Mouse (Mus musculus): ENCODE results near the gene Tmem274.

Tmem274 gene

DNA sequence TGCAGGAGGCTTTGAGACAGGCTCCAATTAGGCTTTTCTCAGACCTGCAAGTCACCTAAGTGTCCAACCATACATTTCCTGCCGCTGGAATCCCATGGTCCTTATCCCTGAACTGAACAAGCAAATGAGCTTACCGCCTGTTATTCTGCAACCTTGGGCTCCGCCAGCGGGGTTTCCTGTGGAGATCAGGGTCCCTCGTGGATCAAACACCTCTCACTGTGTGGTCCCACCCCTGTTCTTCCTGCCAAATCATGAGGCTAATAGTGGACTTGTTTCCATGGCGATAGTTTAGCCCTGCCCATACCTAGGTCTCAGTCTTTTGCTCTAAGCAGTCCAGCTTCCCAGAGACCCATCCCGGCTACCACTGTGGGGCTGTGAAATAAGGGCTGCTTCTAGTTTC is 49.2 kb downstream of the Tmem274 start:
- no peak for DNase-seq

DNA sequence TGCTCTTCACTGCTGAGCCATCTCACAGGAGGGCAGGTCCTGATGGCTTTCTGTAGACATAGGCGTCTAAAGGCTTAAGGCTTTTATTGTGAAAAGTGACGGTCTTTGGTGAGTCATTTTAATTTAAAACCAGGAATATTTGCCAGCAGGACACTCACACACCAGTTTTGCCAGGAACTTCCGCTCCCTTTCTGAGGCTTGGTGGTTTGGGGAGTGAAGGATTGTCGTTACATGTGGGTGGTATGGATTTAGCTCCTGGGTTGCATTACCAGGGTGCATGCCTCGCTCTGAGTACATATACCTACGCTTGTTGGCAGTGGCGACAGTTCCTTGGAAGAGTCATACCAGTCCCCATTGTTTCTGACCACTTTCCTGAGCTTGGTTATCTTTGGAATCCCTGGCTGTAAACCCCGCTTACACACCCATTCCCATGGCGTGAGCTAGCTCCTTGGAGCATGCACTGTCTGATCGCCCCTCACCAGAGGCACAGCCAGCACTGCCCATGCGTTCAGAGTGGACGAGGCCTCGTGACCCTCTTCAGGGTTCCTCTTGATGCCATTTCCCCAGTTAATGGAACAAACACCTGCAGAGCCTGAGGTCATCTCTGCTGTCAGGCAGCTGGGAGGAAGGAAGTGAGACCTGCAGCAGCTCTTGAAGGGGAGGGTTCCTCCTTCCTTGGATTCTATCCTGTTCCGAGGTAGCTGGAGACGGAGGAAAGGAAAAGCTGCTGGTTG is 50.6 kb downstream of the Tmem274 start:
- DNase-seq: no peak

DNA sequence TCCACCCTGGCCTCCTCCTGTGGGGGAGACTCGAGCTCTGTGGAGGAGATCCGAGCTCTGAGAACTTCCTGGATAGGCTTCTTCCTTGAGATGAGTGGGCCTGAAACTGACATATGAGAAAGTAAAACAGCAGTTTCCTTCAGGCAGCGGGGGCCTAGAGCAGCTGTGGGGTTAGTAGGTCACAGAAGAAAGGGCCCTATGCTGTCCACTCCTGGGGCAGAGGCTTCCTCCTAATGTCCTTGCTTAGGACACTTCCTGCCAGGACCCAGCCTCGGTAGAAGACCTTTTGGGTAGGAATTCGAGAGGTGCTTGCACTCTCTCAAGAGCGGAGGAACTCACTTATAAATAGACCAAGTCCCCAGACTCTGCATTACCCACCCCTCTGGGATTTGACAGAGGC is 52.5 kb downstream of the Tmem274 start:
- no peak for DNase-seq
